Mouse (Mus musculus): ENCODE measurements around the gene Heatr6.

Heatr6 gene

GRCm38 (mm10) chr11:83753581-83754181 is at the start of gene Heatr6:
Gene Heatr6, plus strand, starts transcription at chr11:83753696.
- peak; percentile 79 to 82 for DNase-seq (ENCODE audit: low spot score in 2 of 2)

- DNase-seq (ENCODE audit: low spot score in 2 of 2), result no peak
Observed at GRCm38 (mm10) chr11:83703705-83704104, 49.8 kb upstream of the Heatr6 start, which contains the start of gene Wfdc17. Gene Wfdc17, plus strand, starts transcription at chr11:83703991.

GRCm38 (mm10) chr11:83708715-83709114 is 44.8 kb upstream of the Heatr6 start, which contains the start of gene Wfdc18:
Gene Wfdc18, plus strand, starts transcription at chr11:83709015.
- DNase-seq (ENCODE audit: low spot score in 2 of 2), result no peak

- DNase-seq (ENCODE audit: low spot score in 2 of 2), result peak in 1 of 2 experiments; percentile 3
Observed at GRCm38 (mm10) chr11:83709683-83710082, 43.8 kb upstream of the Heatr6 start.

- DNase-seq (ENCODE audit: low spot score in 2 of 2), result no peak
Observed at GRCm38 (mm10) chr11:83712671-83713070, 40.8 kb upstream of the Heatr6 start.

- no peak for DNase-seq (ENCODE audit: low spot score in 2 of 2)
Observed at GRCm38 (mm10) chr11:83713925-83714324, 39.6 kb upstream of the Heatr6 start.

GRCm38 (mm10) chr11:83717042-83717665 is 36.3 kb upstream of the Heatr6 start:
- no peak for DNase-seq (ENCODE audit: low spot score in 2 of 2)

- no peak for DNase-seq (ENCODE audit: low spot score in 2 of 2)
Observed at GRCm38 (mm10) chr11:83720766-83721165, 32.7 kb upstream of the Heatr6 start.

- DNase-seq (ENCODE audit: low spot score in 2 of 2), result no peak
Observed at GRCm38 (mm10) chr11:83728757-83729432, 24.6 kb upstream of the Heatr6 start.

- DNase-seq (ENCODE audit: low spot score in 2 of 2), result no peak
Observed at GRCm38 (mm10) chr11:83731116-83731515, 22.4 kb upstream of the Heatr6 start.

- no peak for DNase-seq (ENCODE audit: low spot score in 2 of 2)
Observed at GRCm38 (mm10) chr11:83733071-83733640, 20.3 kb upstream of the Heatr6 start.

- no peak for DNase-seq (ENCODE audit: low spot score in 2 of 2)
Observed at GRCm38 (mm10) chr11:83734215-83734614, 19.3 kb upstream of the Heatr6 start.

GRCm38 (mm10) chr11:83735881-83736280 is 17.6 kb upstream of the Heatr6 start:
- DNase-seq (ENCODE audit: low spot score in 2 of 2), result no peak

GRCm38 (mm10) chr11:83737109-83737558 is 16.4 kb upstream of the Heatr6 start:
- no peak for DNase-seq (ENCODE audit: low spot score in 2 of 2)

- DNase-seq (ENCODE audit: low spot score in 2 of 2), result peak; percentile 34 to 83
Observed at GRCm38 (mm10) chr11:83739241-83739640, 14.3 kb upstream of the Heatr6 start.

- DNase-seq (ENCODE audit: low spot score in 2 of 2), result no peak
Observed at GRCm38 (mm10) chr11:83740443-83740991, 13.0 kb upstream of the Heatr6 start.

- no peak for DNase-seq (ENCODE audit: low spot score in 2 of 2)
Observed at GRCm38 (mm10) chr11:83741841-83742240, 11.7 kb upstream of the Heatr6 start.

GRCm38 (mm10) chr11:83742731-83743355 is 10.7 kb upstream of the Heatr6 start:
- no peak for DNase-seq (ENCODE audit: low spot score in 2 of 2)

GRCm38 (mm10) chr11:83743525-83743924 is 10.0 kb upstream of the Heatr6 start:
- DNase-seq (ENCODE audit: low spot score in 2 of 2), result no peak

GRCm38 (mm10) chr11:83746152-83746551 is 7.3 kb upstream of the Heatr6 start:
- DNase-seq (ENCODE audit: low spot score in 2 of 2), result no peak

- no peak for DNase-seq (ENCODE audit: low spot score in 2 of 2)
Observed at GRCm38 (mm10) chr11:83746681-83747080, 6.8 kb upstream of the Heatr6 start, which contains the start of gene Wfdc21. Gene Wfdc21, plus strand, starts transcription at chr11:83746940.

All from frontal cortex, postnatal 14 days (tissue).